Mouse (Mus musculus): ENCODE data around the gene Rpl10. TPM values are rescaled to one million over a fixed set of nuclear protein-coding genes. Genes with fewer than 3 reads are reported as not detected.

Gene Rpl10
- polyA plus RNA-seq (2016; fragmentation: Nextera tagmentation; extraction: Ambion mirVana) = 527 and 575 TPM in 2 replicates

DNA sequence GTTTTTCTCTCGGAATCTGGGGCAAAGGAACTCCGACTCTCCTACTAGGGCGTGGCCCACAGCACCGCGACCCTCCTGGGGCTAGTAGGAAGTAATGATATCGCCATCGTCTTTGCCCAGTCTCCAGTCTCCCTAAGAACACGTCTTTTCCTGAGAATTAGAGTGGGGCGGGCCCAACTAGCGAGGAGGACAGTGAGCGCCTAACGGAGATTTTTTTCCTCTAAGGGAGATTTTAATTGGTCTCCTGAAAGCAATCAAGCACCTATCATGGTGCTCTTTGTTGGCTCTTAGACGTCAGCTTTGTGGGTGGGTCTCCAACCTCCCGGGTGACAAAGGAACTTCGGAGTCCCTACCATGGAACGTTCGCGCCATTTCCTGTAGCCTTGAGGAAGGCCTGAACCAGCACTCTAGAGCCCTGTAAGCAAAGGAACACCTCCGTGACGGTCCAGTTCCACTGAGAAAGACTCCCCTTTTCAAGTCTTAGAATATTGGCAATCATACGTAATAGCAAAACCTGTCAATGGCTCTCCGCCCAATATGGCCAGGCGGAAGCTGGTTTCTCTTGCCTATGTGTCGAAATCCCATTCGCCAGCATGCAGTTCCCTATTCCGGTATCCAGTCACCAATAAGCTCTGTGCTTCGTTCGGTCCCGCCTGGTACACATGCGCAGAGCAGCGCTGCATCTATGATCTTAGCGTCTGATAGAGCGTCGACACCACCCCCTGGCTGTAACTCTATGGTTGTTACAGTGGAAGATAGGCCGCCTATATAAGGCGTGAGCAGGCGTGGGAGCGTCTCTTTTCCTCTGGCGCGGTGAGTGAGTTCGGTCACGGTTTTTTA, at the start of gene Rpl10:
TSS of gene Rpl10 (plus strand) at position 751 of the 840 bp plus-strand sequence.
- Histone ChIP-seq H3K9ac (peak within 1 kb of the TSS; percentile 72), H3K4me3 (peak within 1 kb of the TSS; percentile 49), H3K4me1 (no peaks in the 10 kb centered on the region), H3K9me3 (no peaks in the 10 kb centered on the region), H3K27ac (peak within 1 kb of the TSS; percentile 75; the same call in 1 of the 2 replicates), H3K36me3 (no peaks in the 10 kb centered on the region; the same call in 1 of the 2 replicates), H3K27me3 (replicated peaks) (no peaks in the 10 kb centered on the region), H3K4me2 (replicated peaks) (peak within 1 kb of the TSS; percentile 62)
- peak; percentile 95 for ATAC-seq (ENCODE audit: low FRiP score, low read depth)
- WGBS = 16% methylated on average over 42 of the region's 42 CpGs

DNA sequence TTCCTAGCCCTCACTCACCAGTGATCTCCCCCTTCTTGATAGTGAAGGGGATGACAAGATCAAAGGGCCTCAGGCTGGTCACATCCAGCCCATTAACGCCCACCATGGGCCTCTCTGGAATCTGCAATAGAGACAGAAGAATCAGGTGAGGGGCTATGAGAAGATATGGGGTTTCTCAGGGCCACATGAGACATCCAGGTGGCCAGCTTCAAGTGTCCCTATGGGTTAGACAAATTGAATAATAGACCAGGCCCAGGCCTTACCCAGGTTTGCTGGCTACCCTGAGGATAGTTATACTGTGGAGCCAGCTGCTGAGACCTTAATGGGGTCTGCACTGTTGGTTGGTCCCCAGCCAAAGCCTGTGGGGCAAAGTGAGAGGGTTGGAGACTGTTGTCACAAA, 40.6 kb upstream of the Rpl10 start:
- WGBS = 69% methylated on average over 1 of the region's 1 CpGs
- ATAC-seq (ENCODE audit: low FRiP score, low read depth) = no peak
- H3K4me2 ChIP-seq (replicated peaks) = no peak overlapping the region

DNA sequence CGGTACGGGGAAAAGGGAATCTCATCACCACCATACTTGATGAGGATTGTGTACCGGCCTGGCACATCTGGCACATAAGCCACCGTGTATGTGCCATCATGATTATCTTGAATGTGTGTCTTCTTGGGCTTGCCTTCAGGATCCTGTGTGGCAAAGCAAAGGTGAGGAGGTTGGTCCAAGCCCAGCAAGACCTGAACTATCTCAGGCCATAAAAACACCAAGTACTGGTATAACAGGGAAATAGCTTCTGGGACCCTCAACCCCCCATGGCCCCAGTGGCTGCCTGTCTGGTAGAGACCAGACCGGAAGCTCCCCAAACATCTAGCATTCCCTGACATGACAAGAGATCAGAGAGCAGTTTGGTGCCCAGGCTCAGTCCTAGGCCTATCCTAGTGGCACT, 37.4 kb upstream of the Rpl10 start:
- no peaks in the 10 kb centered on the region for H3K9me3 ChIP-seq
- H3K4me3 ChIP-seq = no peak overlapping the region
- no peak overlapping the region for H3K27ac ChIP-seq
- no peak overlapping the region for H3K9ac ChIP-seq
- H3K36me3 ChIP-seq = peaks cover 95% of the 10 kb centered on the region
- H3K27me3 ChIP-seq (replicated peaks) = no peaks in the 10 kb centered on the region
- H3K4me1 ChIP-seq = no peaks in the 10 kb centered on the region
- ATAC-seq (ENCODE audit: low FRiP score, low read depth) = no peak
- WGBS = 96% methylated on average over 5 of the region's 5 CpGs
- no peak overlapping the region for H3K4me2 ChIP-seq (replicated peaks)

More for the DNA sequence above, 40.6 kb upstream of the Rpl10 start:
- Histone ChIP-seq H3K9me3 (no peaks in the 10 kb centered on the region), H3K27ac (no peak overlapping the region), H3K4me3 (no peak overlapping the region), H3K27me3 (replicated peaks) (no peaks in the 10 kb centered on the region), H3K9ac (no peak overlapping the region), H3K36me3 (peaks cover 99% of the 10 kb centered on the region), H3K4me1 (no peaks in the 10 kb centered on the region)

DNA sequence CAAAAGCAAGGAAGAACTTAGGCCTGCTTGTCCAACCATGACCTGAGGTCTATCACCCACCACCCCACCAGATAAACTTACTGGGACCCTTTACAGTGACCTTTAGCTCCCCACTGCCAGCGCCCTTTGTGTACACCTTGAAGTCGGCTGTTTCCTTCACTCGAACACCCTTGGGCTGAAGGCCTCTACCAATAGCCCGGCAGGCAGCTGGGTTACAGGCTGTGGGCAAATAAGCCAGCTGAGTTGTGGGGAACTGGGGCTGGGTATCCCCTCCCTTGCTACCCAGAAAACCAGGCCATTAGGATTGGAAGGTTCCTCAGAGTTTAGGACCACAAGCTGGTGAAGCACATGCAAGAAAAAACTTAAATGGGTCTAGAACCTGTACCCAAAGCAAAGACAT, 30.3 kb upstream of the Rpl10 start:
- Histone ChIP-seq H3K9me3 (no peaks in the 10 kb centered on the region), H3K27ac (no peak overlapping the region), H3K9ac (no peak overlapping the region), H3K4me1 (peaks cover 7% of the 10 kb centered on the region; the same call in 1 of the 2 replicates), H3K4me3 (no peak overlapping the region; the same call in 1 of the 2 replicates), H3K36me3 (peaks cover 73% of the 10 kb centered on the region), H3K4me2 (replicated peaks) (no peak overlapping the region), H3K27me3 (replicated peaks) (no peaks in the 10 kb centered on the region)
- 88% methylated on average over 4 of the region's 4 CpGs for WGBS
- ATAC-seq (ENCODE audit: low FRiP score, low read depth) = no peak

DNA sequence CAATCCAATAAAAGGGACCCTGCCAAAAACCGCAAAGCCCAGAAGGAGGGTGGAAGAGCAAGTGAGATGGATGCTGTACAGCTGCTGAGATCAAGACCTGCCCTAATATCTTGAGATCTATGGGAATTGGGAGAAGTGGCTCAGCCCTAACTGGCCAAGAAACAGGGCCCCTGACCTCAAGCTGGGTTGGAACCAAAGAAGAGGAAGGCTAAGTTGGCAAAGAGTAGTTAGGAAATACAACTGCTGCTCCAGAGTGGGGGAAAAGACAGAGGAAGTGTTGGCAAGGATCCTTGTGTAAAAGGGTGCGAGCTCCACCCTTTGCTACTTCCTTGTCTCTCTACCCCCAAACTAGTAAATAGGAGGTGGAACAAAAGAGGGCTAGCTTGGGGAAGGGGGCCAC, 27.2 kb upstream of the Rpl10 start:
- peaks cover 46% of the 10 kb centered on the region for H3K36me3 ChIP-seq
- ATAC-seq (ENCODE audit: low FRiP score, low read depth) = no peak
- 0 out of 2 replicates have a peak overlapping the region, but pooled peaks have one; percentile 36 for H3K9ac ChIP-seq
- H3K9me3 ChIP-seq = no peaks in the 10 kb centered on the region
- 91% methylated on average over 2 of the region's 2 CpGs for WGBS
- H3K4me2 ChIP-seq (replicated peaks) = peak overlapping the region; percentile 66
- no peak overlapping the region for H3K27ac ChIP-seq
- no peaks in the 10 kb centered on the region for H3K27me3 ChIP-seq (replicated peaks)
- H3K4me1 ChIP-seq = peaks cover 7% of the 10 kb centered on the region; the same call in 1 of the 2 replicates
- peak overlapping the region; percentile 56; the same call in 1 of the 2 replicates for H3K4me3 ChIP-seq

DNA sequence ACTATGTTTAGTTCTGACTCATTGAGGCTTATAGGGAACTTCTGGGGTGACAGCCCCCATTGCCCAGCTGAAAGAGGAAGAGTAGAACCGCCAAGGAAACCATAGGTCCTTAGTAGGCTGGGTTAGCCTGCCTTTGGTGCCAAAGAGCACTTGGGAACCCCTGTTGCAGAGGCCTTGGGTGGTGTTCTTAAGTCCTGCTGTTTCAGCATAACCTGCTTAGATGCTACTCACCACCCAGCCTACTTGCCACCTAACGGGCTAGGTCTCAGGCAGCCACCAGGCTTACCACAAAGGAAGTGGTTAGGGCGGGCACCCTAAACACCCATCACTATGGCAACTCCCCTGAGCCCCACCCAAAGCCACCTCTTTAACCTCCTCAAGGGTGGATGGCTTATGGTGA, 26.8 kb upstream of the Rpl10 start:
- ATAC-seq (ENCODE audit: low FRiP score, low read depth) = no peak
- Histone ChIP-seq H3K36me3 (peaks cover 42% of the 10 kb centered on the region), H3K9ac (peak overlapping the region; percentile 36), H3K27ac (no peak overlapping the region), H3K4me2 (replicated peaks) (peak overlapping the region; percentile 66), H3K4me3 (peak overlapping the region; percentile 56), H3K27me3 (replicated peaks) (no peaks in the 10 kb centered on the region), H3K4me1 (peaks cover 7% of the 10 kb centered on the region; the same call in 1 of the 2 replicates), H3K9me3 (no peaks in the 10 kb centered on the region)
- 69% methylated on average over 3 of the region's 3 CpGs for WGBS

DNA sequence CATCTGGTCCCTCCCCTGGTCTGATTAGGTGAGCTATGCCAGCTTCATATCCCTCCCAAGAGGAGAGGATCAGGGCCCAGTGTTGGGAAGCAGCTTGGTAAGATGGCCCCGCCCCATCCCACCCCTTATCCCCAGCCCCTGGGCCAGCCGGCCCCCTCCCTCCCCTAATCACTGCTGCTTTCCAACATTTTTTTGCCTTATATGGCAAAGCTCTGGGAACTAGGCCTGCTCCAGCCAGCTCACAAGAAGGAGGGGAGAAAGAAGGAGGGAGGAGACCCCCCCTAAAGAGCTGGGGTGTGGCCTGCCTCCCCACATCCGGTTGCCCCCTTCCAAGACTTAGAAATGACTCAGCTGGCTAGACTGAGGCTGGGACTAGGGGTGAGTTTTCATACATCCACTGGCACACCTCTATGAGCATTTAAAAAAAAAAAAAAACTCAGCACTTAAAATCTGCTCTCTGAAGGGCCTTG, 26.0 kb upstream of the Rpl10 start:
- Histone ChIP-seq H3K4me1 (peaks cover 7% of the 10 kb centered on the region; the same call in 1 of the 2 replicates), H3K4me3 (peak overlapping the region; percentile 56), H3K4me2 (replicated peaks) (peak overlapping the region; percentile 66), H3K9ac (peak overlapping the region; percentile 76; the same call in 1 of the 2 replicates), H3K27me3 (replicated peaks) (no peaks in the 10 kb centered on the region), H3K36me3 (peaks cover 35% of the 10 kb centered on the region), H3K9me3 (no peaks in the 10 kb centered on the region), H3K27ac (no peak overlapping the region)
- WGBS = 49% methylated on average over 3 of the region's 3 CpGs
- ATAC-seq (ENCODE audit: low FRiP score, low read depth) = peak; percentile 22; the same call in 1 of the 2 replicates

DNA sequence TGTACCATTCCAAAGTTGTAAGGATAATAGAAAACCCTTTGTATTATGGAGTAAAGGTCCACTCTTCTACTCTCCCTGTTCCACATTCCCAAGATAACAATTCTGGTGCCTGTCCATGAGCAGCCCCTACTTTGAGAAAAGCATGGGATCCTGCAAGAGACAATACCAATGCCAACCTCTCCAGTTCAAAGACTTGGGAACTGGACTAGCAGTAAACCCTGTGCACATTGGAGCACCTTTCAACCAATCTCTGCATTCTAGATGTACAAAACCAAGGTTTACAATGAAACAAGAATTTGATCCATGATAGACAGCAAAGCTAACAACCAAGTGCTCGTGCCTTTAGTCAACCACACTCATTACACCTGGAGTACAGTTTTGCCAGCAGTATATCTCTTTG, 25.5 kb upstream of the Rpl10 start:
- no peaks in the 10 kb centered on the region for H3K9me3 ChIP-seq
- H3K4me2 ChIP-seq (replicated peaks) = peak overlapping the region; percentile 66
- ATAC-seq (ENCODE audit: low FRiP score, low read depth) = no peak
- no peaks in the 10 kb centered on the region for H3K27me3 ChIP-seq (replicated peaks)
- 24% methylated on average over 1 of the region's 1 CpGs for WGBS
- H3K36me3 ChIP-seq = peaks cover 30% of the 10 kb centered on the region
- H3K9ac ChIP-seq = peak overlapping the region; percentile 76
- H3K4me3 ChIP-seq = peak overlapping the region; percentile 56
- peaks cover 7% of the 10 kb centered on the region; the same call in 1 of the 2 replicates for H3K4me1 ChIP-seq
- no peak overlapping the region for H3K27ac ChIP-seq

DNA sequence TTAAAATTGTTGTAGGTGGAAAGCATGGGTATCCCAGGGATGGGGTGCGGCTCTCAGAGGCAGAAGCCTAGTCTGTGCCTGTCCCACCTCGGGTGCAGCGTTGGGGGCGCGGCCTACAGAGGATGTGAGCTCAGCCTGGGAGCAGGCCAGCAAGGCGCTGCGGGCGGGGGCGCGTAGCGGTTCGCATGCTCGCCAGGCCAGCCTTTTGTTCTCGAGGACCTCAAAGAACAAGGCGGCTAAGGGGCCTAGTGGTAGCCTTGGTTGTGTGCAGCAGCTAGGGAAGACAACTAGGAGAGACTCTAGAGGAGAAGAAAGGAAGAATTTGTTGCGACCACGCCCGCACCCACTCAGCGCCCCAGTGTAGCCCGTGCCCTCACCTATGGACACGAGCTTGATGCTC, 24.9 kb upstream of the Rpl10 start:
- 15% methylated on average over 21 of the region's 21 CpGs for WGBS
- Histone ChIP-seq H3K36me3 (peaks cover 24% of the 10 kb centered on the region), H3K27ac (peak overlapping the region; percentile 53), H3K4me1 (peaks cover 7% of the 10 kb centered on the region; the same call in 1 of the 2 replicates), H3K9ac (peak overlapping the region; percentile 76), H3K27me3 (replicated peaks) (no peaks in the 10 kb centered on the region), H3K9me3 (no peaks in the 10 kb centered on the region), H3K4me2 (replicated peaks) (peak overlapping the region; percentile 66), H3K4me3 (peak overlapping the region; percentile 56)
- ATAC-seq (ENCODE audit: low FRiP score, low read depth) = peak; percentile 55

DNA sequence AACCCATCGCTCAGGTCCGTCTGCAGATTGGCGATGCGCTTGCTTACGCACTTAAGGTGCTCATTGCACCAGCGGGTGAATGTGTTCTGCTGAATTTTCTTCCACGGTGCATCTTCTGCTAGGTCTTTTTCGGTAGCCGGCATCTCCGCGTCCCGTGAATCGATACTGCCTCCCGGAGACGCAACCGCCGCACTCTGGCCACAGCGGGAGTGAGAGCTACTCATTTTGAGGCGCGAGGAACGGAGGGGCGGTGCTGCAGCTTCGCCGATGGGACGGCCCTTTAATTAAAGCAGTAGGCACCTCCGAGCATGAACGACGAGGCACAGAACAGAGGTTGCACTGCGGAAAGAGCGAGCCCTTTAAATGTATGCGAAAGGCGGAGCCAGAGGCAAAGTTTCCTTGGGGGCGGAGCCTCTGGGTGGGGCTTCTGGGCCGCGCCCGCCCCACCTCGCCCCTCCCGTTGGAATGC, 24.4 kb upstream of the Rpl10 start:
- H3K4me2 ChIP-seq (replicated peaks) = peak overlapping the region; percentile 66

DNA sequence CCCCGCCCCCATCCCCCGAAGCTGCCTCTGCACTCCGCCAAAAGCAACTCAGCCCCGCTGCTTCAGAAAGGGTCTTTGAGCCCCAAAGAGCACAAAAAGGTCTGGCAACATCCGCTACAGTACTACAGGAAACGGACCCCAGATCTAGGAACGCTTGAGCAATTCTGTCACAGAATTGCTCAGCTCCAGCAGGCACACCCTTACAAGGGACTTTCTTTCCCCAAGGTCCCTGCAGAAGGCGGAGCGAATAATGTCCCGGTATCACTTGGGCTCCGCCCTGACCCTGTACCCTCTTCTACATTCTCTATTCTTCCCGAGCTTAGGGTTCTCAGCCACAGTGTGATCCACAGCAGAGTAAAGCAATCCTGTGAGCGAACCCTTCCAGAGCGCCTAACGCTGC, 23.9 kb upstream of the Rpl10 start:
- ATAC-seq (ENCODE audit: low FRiP score, low read depth) = peak; percentile 17
- H3K4me1 ChIP-seq = peaks cover 7% of the 10 kb centered on the region; the same call in 1 of the 2 replicates
- WGBS = 16% methylated on average over 14 of the region's 15 CpGs

More for the DNA sequence above, 24.4 kb upstream of the Rpl10 start:
- Histone ChIP-seq H3K27me3 (replicated peaks) (no peaks in the 10 kb centered on the region), H3K4me3 (peak overlapping the region; percentile 56), H3K9ac (peak overlapping the region; percentile 76), H3K27ac (peak overlapping the region; percentile 53; the same call in 1 of the 2 replicates), H3K4me1 (peaks cover 7% of the 10 kb centered on the region; the same call in 1 of the 2 replicates), H3K9me3 (no peaks in the 10 kb centered on the region), H3K36me3 (peaks cover 19% of the 10 kb centered on the region)
- 21% methylated on average over 38 of the region's 38 CpGs for WGBS
- peak; percentile 90 for ATAC-seq (ENCODE audit: low FRiP score, low read depth)

DNA sequence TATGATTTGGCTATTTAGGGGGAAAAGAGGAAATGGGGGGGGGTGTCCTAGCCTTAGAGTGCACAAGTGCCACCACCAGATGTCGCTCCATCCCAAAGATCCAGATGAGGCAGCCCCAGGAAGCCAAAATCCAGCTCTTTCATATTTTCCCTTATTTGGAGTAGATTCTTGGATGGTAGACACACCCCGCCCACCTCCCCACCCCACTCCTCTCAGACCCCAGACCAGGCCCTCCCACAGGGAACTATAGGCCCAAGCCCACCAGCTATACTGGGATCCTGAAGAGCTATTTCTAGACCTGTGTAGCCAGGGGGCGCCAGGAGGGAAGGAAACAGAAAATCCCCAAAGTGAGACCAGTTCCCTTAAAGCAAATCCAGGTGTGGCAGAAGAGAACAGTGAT, 22.0 kb upstream of the Rpl10 start:
- Histone ChIP-seq H3K4me3 (no peak overlapping the region), H3K27ac (no peak overlapping the region), H3K9me3 (no peaks in the 10 kb centered on the region), H3K27me3 (replicated peaks) (no peaks in the 10 kb centered on the region), H3K4me2 (replicated peaks) (peak overlapping the region; percentile 61), H3K36me3 (no peaks in the 10 kb centered on the region), H3K4me1 (peaks cover 4% of the 10 kb centered on the region; the same call in 1 of the 2 replicates), H3K9ac (no peak overlapping the region)
- 24% methylated on average over 3 of the region's 3 CpGs for WGBS
- ATAC-seq (ENCODE audit: low FRiP score, low read depth) = no peak

More for the DNA sequence above, 23.9 kb upstream of the Rpl10 start:
- peak overlapping the region; percentile 56 for H3K4me3 ChIP-seq
- H3K4me2 ChIP-seq (replicated peaks) = peak overlapping the region; percentile 66
- peaks cover 14% of the 10 kb centered on the region for H3K36me3 ChIP-seq
- no peaks in the 10 kb centered on the region for H3K27me3 ChIP-seq (replicated peaks)
- 0 out of 2 replicates have a peak overlapping the region, but pooled peaks have one; percentile 26 for H3K9ac ChIP-seq
- no peak overlapping the region for H3K27ac ChIP-seq
- H3K9me3 ChIP-seq = no peaks in the 10 kb centered on the region

Measured in neural tube, embryonic 12.5 days (tissue).